Mouse (Mus musculus) megakaryocyte progenitor cell, adult 5-6 weeks (primary cell): ENCODE results near the gene Acox2. TPM values are rescaled to one million over a fixed set of nuclear protein-coding genes. Genes with fewer than 3 reads are reported as not detected.
"Not testable (repeated sequence)": the region's sequence is repeated elsewhere in the genome, so short reads cannot be mapped to it uniquely, and the experiment has no call there.

Experiments used
- ATAC-seq: replicated peaks from 2 replicates; pipeline ENCODE4 v1.8.0; 2016; ENCODE audit warnings: mild to moderate bottlenecking, moderate TSS enrichment, inconsistent platforms; ENCODE audit not compliant: poor library complexity
- total RNA-seq, 2 experiments: library from RNA; stranded (forward) in 1 of 2; stranded (reverse) in 1 of 2; fragments of 157-497, 149-512 nt in 1 of 2; fragments of 200-1000 nt in 1 of 2; gene quantifications; 2 replicates each; pipeline versions ENCODE4 v1.2.3 to v1.2.4; 2015 to 2017

Gene Acox2
- total RNA-seq (2015), result not detected in 2 replicates
- total RNA-seq (2017), result not detected in 2 replicates

- ATAC-seq, result no peak
Observed at GRCm38 (mm10) chr14:8259166-8259565, at the start of gene Acox2. Gene Acox2, minus strand, starts transcription at chr14:8259353.

DNA sequence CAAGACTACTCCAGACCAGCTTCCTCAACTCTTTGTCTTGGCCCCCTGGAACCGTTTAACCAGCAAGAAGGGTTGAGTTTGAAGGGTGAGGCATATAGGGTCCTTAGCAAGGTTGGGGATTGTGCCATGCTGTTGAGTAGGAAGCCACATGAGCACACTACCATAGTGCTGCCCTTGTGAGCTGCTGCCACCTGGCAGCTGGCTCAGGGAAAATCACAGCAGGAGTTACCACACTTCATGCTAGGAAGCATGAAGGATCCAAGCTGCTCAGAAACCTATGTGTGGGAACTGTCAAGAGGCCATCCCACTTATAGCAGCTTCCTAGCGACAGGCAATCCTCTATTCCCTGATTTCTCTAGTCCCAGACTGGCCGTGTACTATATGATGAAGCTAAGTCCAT is 49.5 kb upstream of the Acox2 start:
- no peak for ATAC-seq

GRCm38 (mm10) chr14:8306884-8307283 is 47.7 kb upstream of the Acox2 start:
- no peak for ATAC-seq

GRCm38 (mm10) chr14:8305014-8305413 is 45.9 kb upstream of the Acox2 start:
- no peak for ATAC-seq

DNA sequence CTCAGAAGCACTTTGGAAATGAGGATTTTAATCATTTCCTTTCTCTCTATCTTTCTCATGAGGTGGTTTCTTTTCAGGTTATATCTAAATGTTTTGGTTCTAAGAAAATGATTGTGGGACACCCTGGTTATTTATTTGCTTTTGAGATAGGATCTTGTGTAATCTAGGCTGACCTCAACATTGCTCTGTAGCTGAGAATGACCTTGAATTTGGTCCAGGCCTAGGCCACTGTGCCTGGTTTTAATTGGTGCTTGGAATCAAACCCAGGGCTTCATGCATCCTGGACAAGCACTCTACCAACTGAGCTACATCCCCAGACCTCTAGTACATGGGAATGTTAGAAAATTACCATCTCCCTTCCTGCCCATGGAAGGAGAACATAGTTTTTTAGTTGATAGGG is 44.9 kb upstream of the Acox2 start:
- no peak for ATAC-seq

DNA sequence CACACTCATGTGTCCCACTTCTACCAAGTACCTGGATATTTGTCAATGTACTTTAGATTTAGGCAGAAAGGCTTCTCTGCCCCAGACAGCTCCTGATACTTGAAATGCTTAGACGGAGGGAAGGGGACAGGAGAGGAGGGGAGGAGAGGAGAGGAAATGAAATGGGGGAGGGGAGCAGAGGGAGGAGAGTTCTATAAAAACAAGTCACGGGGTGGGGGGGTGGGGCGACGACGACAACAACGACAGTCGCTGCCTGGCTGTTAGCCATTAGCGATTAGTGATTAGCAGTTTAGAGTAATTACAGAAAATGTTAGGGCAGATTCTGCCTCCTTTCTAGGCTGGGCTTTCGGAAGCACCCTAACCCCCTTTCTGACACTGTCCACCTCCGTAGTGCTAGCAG is 43.5 kb upstream of the Acox2 start:
- ATAC-seq, result no peak

DNA sequence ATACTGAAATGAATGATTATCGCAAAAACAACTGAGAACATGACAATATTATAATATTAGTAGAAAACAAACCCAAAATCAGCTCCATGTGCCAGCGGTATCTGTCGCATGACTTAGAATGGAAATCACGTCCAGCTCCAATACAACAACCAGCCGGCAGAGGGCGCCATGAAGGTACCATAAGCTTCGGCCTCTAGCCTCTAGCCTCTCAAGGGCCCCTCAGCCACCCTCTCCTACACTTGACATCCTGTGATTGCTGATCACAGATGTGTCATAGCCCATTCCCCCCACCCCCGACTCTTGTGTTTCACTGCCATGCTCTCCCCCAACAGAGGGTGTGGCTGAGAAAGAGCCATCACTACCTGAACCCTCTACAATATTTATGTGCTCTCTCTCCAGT is 41.1 kb upstream of the Acox2 start:
- ATAC-seq, result peak; percentile 79

DNA sequence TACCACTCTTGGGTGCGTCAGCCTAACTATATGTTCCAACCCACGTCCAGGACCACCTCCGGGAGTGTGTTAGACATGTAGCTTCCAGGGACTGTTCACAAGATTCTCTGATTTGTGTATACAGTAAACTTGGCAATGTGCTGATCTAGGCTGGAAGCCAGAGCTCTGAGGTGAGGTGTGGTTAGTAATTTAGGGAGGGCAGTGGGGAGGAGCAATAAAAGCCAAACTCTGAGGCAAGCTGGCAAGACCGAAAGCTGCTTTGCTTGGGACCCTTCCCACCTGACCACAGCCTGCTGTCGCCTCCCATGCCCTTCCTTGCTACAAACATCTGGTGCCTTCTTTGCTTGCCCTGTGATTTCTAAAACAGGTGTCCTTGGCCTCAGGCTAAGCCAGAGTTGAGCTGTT is 38.7 kb upstream of the Acox2 start:
- ATAC-seq, result no peak

GRCm38 (mm10) chr14:8294257-8294656 is 35.1 kb upstream of the Acox2 start:
- ATAC-seq, result no peak

DNA sequence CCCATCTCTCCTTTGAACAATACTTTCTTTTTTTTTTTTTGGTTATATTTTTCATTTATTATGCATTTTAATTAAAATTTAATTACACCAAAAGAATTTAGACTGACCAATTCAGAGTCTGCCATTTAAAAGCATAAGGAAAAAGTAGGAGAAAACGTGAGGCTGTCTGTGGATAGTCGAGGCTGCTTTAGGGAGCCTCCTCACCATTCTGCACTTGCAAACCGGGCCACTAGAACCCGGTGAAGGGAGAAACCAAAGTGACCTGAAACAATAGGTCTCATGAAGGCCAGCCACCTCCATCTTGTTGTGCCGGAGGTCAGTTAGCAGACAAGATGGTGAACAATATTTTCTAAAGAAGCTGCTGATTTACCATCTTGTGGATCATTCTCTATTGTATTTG is 27.4 kb upstream of the Acox2 start:
- ATAC-seq, result peak; percentile 89

DNA sequence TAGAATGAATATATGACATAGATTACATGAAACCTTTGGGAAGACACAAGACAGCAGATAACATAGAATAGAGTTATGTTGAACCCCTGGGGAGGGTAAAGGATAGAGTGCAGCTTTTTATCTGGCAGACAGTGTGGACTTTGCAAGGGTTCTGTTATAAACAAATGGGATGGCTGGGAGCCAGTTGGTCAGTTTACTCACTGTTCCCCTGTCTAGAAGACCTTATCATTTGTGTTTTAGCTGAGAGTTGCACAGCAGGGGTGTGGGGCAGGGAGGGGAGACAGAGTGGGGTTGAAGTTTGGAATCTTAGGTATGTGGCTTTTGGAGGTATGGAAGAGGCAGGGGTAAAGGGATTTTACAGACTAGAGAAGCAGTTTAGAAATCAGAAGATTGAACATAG is 24.6 kb upstream of the Acox2 start:
- no peak for ATAC-seq

DNA sequence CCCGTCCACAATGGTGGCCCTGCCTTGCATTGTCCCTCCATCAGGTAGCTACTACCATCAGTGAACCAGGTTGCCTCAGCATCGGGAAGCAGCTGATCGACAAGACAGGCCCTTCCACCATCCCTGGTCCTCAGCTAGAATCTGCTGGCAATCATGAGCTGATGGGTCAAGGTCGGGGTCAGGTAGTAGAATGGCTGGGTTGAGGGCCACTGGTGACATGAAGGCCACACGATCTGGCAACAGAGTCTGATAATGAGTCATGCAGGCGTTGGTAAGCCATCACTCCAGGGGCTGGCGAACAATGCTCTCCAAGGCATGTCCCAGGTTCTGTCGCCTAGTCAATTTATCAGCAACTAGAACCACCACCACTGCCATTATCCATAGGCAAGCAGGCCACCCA is 12.1 kb upstream of the Acox2 start:
- not testable (repeated sequence) for ATAC-seq

GRCm38 (mm10) chr14:8264378-8264777 is 5.2 kb upstream of the Acox2 start:
- ATAC-seq, result no peak

- no peak for ATAC-seq
Observed at GRCm38 (mm10) chr14:8262242-8262641, 3.1 kb upstream of the Acox2 start.

- no peak for ATAC-seq
Observed at GRCm38 (mm10) chr14:8260214-8260613, 1.1 kb upstream of the Acox2 start.

GRCm38 (mm10) chr14:8258752-8259151 is 401 bp downstream of the Acox2 start:
- ATAC-seq, result peak; percentile 35; the same call in 1 of the 2 replicates

- no peak for ATAC-seq
Observed at GRCm38 (mm10) chr14:8258335-8258627, 872 bp downstream of the Acox2 start.

DNA sequence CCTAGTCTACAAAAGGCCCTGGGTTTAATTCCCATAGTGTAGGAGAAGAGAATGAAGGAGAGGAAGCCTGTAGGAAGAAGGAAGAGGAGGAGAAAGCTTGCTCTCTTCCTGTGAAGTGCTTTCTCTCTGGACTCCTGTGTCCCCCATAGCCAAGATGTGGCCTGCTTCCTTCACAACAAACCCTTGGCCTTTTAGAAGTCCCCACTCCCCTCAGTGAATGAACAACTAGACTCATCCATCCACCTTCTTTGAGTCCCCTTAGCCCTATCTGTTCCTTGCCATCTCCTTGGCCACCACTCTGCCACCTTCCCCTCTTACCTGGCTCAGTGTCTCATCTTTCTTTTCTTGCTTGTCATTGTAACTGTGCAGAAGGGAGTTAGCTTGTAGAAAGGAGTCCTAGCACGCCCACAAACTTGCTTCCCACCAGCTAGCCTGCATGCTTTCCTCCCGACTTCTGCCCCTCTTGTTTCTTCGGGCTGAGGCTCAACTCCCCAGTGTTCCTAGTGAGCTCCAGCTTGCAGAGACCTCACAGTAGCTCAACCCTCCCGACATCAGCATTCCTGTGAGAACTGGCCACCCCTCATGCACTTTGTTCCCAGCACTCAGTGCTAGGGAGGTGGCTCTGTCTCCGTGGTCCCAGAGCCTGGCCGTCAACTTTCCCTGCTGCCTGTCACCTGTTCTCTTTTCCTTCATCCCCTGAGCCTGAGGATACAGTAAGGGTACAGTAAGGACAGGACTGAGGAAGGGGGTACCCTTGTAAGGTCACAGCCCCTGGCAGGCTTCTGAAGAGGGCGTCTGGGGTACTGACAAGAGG is 1.4 kb downstream of the Acox2 start:
- no peak for ATAC-seq

- ATAC-seq, result no peak
Observed at GRCm38 (mm10) chr14:8256881-8257280, 2.3 kb downstream of the Acox2 start.

DNA sequence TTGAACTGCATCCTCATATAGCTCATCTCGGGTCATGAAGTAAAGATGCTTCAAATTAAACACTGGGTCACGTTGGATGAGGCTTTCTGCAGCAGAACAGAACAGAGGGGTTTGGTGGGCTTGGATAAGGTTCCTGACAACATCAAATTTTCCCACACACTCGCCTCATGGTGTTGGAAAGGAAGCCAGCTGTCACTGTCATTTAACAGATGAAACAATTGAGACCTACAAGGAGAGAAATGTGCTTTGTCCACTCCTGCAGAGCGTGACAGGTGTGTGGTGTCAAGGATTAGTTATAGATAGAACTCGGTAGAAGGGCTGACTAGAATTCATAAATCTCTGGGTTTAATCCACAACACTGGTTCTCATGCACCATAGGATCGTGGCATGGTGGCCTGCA is 3.1 kb downstream of the Acox2 start:
- no peak for ATAC-seq

DNA sequence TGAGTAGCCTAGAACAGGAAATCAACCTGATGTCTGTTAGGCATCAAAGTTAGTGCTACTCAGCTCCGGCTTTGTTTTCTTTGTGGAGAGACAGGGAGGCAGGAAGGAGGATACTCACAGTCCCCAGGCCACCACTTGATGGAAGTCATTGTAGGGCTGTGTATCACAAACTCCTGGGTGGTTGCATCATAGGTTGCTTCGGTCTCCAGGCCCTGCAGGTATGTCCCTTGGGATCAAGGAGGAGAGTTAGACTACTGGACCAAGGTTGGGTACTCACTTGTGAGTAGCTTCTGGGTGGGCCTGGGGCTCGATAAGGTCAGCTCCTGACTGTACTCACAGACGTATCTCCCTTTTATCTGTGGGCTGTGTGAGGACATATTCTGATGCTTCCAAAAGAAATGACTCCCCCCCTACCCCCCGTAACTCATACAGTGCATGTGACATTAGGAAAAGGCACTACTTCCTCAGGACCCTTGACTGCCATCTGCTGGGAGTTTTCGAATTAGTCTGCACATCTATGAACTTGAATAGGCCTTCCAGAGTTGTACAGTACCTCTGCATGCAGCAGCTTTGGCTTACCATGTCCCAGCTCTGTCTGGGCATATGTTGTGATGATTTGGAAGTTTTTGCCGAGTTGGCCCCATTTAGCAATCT is 4.0 kb downstream of the Acox2 start:
- peak; percentile 83 for ATAC-seq

DNA sequence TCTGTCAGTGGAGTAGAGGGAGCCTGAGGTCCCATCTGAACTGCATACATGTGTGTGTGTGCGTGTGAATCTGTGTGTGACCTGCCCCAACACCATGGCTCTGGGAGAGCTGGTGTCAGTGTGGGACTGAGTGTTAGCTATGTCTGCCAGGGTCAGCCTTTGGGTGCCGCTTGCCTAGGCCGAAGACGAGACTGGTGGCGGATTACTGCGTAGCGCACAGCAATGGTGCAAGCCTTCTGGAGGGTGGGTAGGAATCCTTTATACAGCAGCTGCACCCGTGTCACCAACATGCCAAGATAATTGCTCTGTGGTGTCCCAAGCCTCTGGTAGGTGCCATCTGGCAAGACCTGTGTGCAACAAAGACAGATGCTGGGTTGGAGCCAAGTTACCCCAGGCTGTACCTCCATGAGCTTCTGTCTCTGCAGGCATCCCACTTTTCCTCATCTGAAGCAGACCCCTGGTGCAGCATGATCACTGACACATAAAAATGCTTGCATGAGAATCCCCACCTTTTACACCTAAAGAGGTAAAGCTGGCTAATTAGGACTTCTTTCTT is 7.7 kb downstream of the Acox2 start:
- no peak for ATAC-seq
